Mouse (Mus musculus) heart, adult 2 months (tissue): ENCODE measurements around the gene Aagab. TPM values are rescaled to one million over a fixed set of nuclear protein-coding genes. Genes with fewer than 3 reads are reported as not detected.

ENCODE experiments used
- DNase-seq, 2 experiments: peaks; one replicate each; pipeline ENCODE4 v3.0.0; 2021
- H3K27ac ChIP-seq: fragments of 200-600 bp; 2 replicates; pipeline ENCODE4 v1.8.1; 2022
- H3K27me3 ChIP-seq: fragments of 200-500 bp; 2 replicates; pipeline ENCODE4 v1.6.1; 2012; ENCODE audit warnings: mild to moderate bottlenecking, low read length, inconsistent platforms, mixed read lengths; ENCODE audit not compliant: control insufficient read depth, insufficient read depth
- H3K36me3 ChIP-seq: fragments of 200-500 bp; 2 replicates; pipeline ENCODE4 v1.6.1; 2012; ENCODE audit warnings: low read length, inconsistent platforms; ENCODE audit not compliant: control insufficient read depth, insufficient read depth
- H3K4me1 ChIP-seq: fragments of 200-500 bp; 2 replicates; pipeline ENCODE4 v1.6.1; 2011; ENCODE audit warnings: low read length; ENCODE audit not compliant: control insufficient read depth, insufficient read depth
- H3K4me3 ChIP-seq: fragments of 200-600 bp; 2 replicates; pipeline ENCODE4 v1.8.1; 2022
- H3K79me2 ChIP-seq: fragments of 200-500 bp; replicated peaks from 2 replicates; pipeline ENCODE4 v1.6.1; 2012; ENCODE audit warnings: mild to moderate bottlenecking, inconsistent platforms, low read length, moderate library complexity, mixed read lengths; ENCODE audit not compliant: control insufficient read depth, insufficient read depth
- H3K9ac ChIP-seq: fragments of 200-500 bp; 2 replicates; pipeline ENCODE4 v1.6.1; 2012; ENCODE audit warnings: low read depth, mild to moderate bottlenecking, control low read depth, inconsistent platforms, low read length, mixed read lengths
- CTCF ChIP-seq: fragments of 200-600 bp; IDR thresholded peaks from 2 replicates; pipeline ENCODE4 v1.8.1; 2022; ENCODE audit warnings: antibody characterized with exemption, mild to moderate bottlenecking, moderate library complexity
- EP300 ChIP-seq: fragments of 200-500 bp; IDR thresholded peaks from 2 replicates; pipeline ENCODE4 v1.6.1; 2011; ENCODE audit warnings: low read depth, low read length, control low read depth; ENCODE audit not compliant: insufficient read depth
- POLR2A ChIP-seq: fragments of 200-500 bp; IDR thresholded peaks from 2 replicates; pipeline ENCODE4 v1.6.1; 2011; ENCODE audit warnings: mild to moderate bottlenecking, low read depth, low read length, control low read depth; ENCODE audit not compliant: insufficient read depth
- WGBS: fragments of 180-500 bp; shearing (Covaris S2); methylation state at CpG from one replicate; pipeline ENCODE4 v1.1.7; 2018; 5-methylcytosine and 5-hydroxymethylcytosine counted together
- intact Hi-C: fragments of 180-260 bp; cut with DNase I; formaldehyde crosslinking; loops from one replicate; pipeline ENCODE4 v1.15.1; 2025
- polyA plus RNA-seq: library from polyadenylated mRNA; depleted of rRNA; stranded (reverse); fragments of >200 nt; gene quantifications from 2 replicates; pipeline ENCODE4 v1.2.3, GENCODE M21; 2012; rRNA removed
- total RNA-seq, 2 experiments: library from RNA; stranded (reverse); gene quantifications; 2 replicates each; pipeline ENCODE4 v1.2.3; 2021

Aagab gene
- total and polyA plus RNA-seq, 3 experiments = 6.8 to 19.2 (median 17.0) TPM

- WGBS = 85% methylated on average over 2 of the region's 2 CpGs
- Histone ChIP-seq H3K27ac (no peak overlapping the region), H3K4me3 (no peak overlapping the region), H3K79me2 (no peaks in the 10 kb centered on the region; the same call in 1 of the 2 replicates), H3K9ac (no peak overlapping the region), H3K27me3 (no peaks in the 10 kb centered on the region), H3K36me3 (no peaks in the 10 kb centered on the region), H3K4me1 (peaks cover 4% of the 10 kb centered on the region)
- intact Hi-C loops = no loop called here
- DNase-seq = no peak
- TF ChIP-seq POLR2A (no peak), EP300 (no peak), CTCF (no peak)
These were observed 80.5 kb downstream of the Aagab start for GRCm38 (mm10) chr9:63682943-63683342.

GRCm38 (mm10) chr9:63684277-63684676, 81.8 kb downstream of the Aagab start:
- H3K4me1 ChIP-seq = peaks cover 3% of the 10 kb centered on the region
- no peak overlapping the region for H3K9ac ChIP-seq
- no peaks in the 10 kb centered on the region for H3K36me3 ChIP-seq
- H3K27me3 ChIP-seq = no peaks in the 10 kb centered on the region
- DNase-seq = no peak
- 92% methylated on average over 6 of the region's 6 CpGs for WGBS
- TF ChIP-seq CTCF (no peak), POLR2A (no peak), EP300 (no peak)
- H3K27ac ChIP-seq = no peak overlapping the region
- intact Hi-C loops = no loop called here
- no peak overlapping the region for H3K4me3 ChIP-seq
- H3K79me2 ChIP-seq = no peaks in the 10 kb centered on the region; the same call in 1 of the 2 replicates

GRCm38 (mm10) chr9:63685352-63685751, 82.9 kb downstream of the Aagab start:
- no peak for DNase-seq
- H3K4me3 ChIP-seq = no peak overlapping the region
- no peak for TF ChIP-seq CTCF
- no peak for TF ChIP-seq EP300
- no peak for TF ChIP-seq POLR2A
- H3K79me2 ChIP-seq = no peaks in the 10 kb centered on the region; the same call in 1 of the 2 replicates
- H3K36me3 ChIP-seq = no peaks in the 10 kb centered on the region
- intact Hi-C loops = no loop called here
- H3K27ac ChIP-seq = no peak overlapping the region
- H3K9ac ChIP-seq = no peak overlapping the region
- no peaks in the 10 kb centered on the region for H3K27me3 ChIP-seq
- WGBS = 71% methylated on average over 5 of the region's 5 CpGs
- H3K4me1 ChIP-seq = peaks cover 3% of the 10 kb centered on the region

- Histone ChIP-seq H3K36me3 (no peaks in the 10 kb centered on the region), H3K4me1 (peaks cover 3% of the 10 kb centered on the region), H3K4me3 (no peak overlapping the region), H3K27ac (no peak overlapping the region), H3K9ac (no peak overlapping the region), H3K27me3 (no peaks in the 10 kb centered on the region), H3K79me2 (no peaks in the 10 kb centered on the region; the same call in 1 of the 2 replicates)
- WGBS = 64% methylated on average over 7 of the region's 7 CpGs
- no peak for DNase-seq
- TF ChIP-seq CTCF = no peak
- no peak for TF ChIP-seq POLR2A
- no peak for TF ChIP-seq EP300
- intact Hi-C loops = no loop called here
These were observed 85.1 kb downstream of the Aagab start for GRCm38 (mm10) chr9:63687413-63688015.

GRCm38 (mm10) chr9:63690511-63690910, 88.1 kb downstream of the Aagab start:
- 59% methylated on average over 1 of the region's 1 CpGs for WGBS
- intact Hi-C loops = no loop called here

GRCm38 (mm10) chr9:63691960-63692359, 89.5 kb downstream of the Aagab start:
- H3K36me3 ChIP-seq = no peaks in the 10 kb centered on the region
- no peaks in the 10 kb centered on the region; the same call in 1 of the 2 replicates for H3K79me2 ChIP-seq
- no peak for DNase-seq
- no peaks in the 10 kb centered on the region for H3K27me3 ChIP-seq
- 22% methylated on average over 2 of the region's 2 CpGs for WGBS
- intact Hi-C loops = no loop called here
- no peak overlapping the region for H3K9ac ChIP-seq
- TF ChIP-seq POLR2A = no peak
- TF ChIP-seq EP300 = no peak
- TF ChIP-seq CTCF = no peak
- peaks cover 4% of the 10 kb centered on the region for H3K4me1 ChIP-seq
- no peak overlapping the region for H3K4me3 ChIP-seq
- no peak overlapping the region for H3K27ac ChIP-seq

More at GRCm38 (mm10) chr9:63690511-63690910, 88.1 kb downstream of the Aagab start:
- no peak for DNase-seq
- H3K4me3 ChIP-seq = no peak overlapping the region
- H3K79me2 ChIP-seq = no peaks in the 10 kb centered on the region; the same call in 1 of the 2 replicates
- no peak for TF ChIP-seq POLR2A
- no peak for TF ChIP-seq EP300
- no peak for TF ChIP-seq CTCF
- H3K4me1 ChIP-seq = peaks cover 3% of the 10 kb centered on the region
- no peaks in the 10 kb centered on the region for H3K36me3 ChIP-seq
- no peak overlapping the region for H3K9ac ChIP-seq
- H3K27me3 ChIP-seq = no peaks in the 10 kb centered on the region
- no peak overlapping the region for H3K27ac ChIP-seq

Other genes with a start within 250 kb of the Aagab start
- 10 to 100 TPM; 17.9 to 20.7 TPM for gene Map2k5, start 224.8 kb upstream of the Aagab start, total RNA-seq
- gene Map2k5, start 224.8 kb upstream of the Aagab start, polyA plus RNA-seq = 31.8 and 34.2 TPM in 2 replicates
- 10 to 100 TPM; 30.7 to 34.4 TPM for gene 2300009A05Rik, start 203.4 kb upstream of the Aagab start, total RNA-seq
- gene 2300009A05Rik, start 203.4 kb upstream of the Aagab start, polyA plus RNA-seq = 31.2 and 55.5 TPM in 2 replicates
- not detected for gene Iqch, start 167 bp upstream of the Aagab start, total RNA-seq
- gene Iqch, start 167 bp upstream of the Aagab start, polyA plus RNA-seq = 0.06 TPM in 1 of 2 replicates, not detected in the other
- 10 to 100 TPM; 12.4 to 13.0 TPM for gene Smad3, start 155.3 kb downstream of the Aagab start, total RNA-seq
- 18.4 and 24.0 TPM in 2 replicates for gene Smad3, start 155.3 kb downstream of the Aagab start, polyA plus RNA-seq